Mouse (Mus musculus) macrophage (primary cell): ENCODE measurements around the gene Exosc9. TPM values are rescaled to one million over a fixed set of nuclear protein-coding genes. Genes with fewer than 3 reads are reported as not detected.

Experiments used
- H3K27ac ChIP-seq: fragments of 350-480 bp; formaldehyde crosslinking; 2 replicates; pipeline ENCODE4 v1.9.0; 2021
- H3K36me3 ChIP-seq: fragments of 350-480 bp; formaldehyde crosslinking; 2 replicates; pipeline ENCODE4 v1.9.0; 2021; ENCODE audit errors: inconsistent target
- H3K4me3 ChIP-seq: fragments of 350-480 bp; formaldehyde crosslinking; 2 replicates; pipeline ENCODE4 v1.9.0; 2021; ENCODE audit errors: inconsistent target
- H3K79me2 ChIP-seq: fragments of 350-480 bp; formaldehyde crosslinking; 2 replicates; pipeline ENCODE4 v1.9.0; 2021; ENCODE audit errors: inconsistent target
- WGBS: methylation state at CpG from one replicate; pipeline ENCODE4 v1.1.7; 2026; ENCODE audit warnings: inconsistent platforms; ENCODE audit not compliant: missing documents; 5-methylcytosine and 5-hydroxymethylcytosine counted together
- polyA plus RNA-seq: library from polyadenylated mRNA; stranded (reverse); fragments of 250-400 nt; gene quantifications from 3 replicates; pipeline ENCODE4 v1.2.4, GENCODE M21; 2018; ENCODE audit warnings: inconsistent platforms

Exosc9 gene
- polyA plus RNA-seq, 1 experiment from 2014 or later: 72.0 TPM

DNA sequence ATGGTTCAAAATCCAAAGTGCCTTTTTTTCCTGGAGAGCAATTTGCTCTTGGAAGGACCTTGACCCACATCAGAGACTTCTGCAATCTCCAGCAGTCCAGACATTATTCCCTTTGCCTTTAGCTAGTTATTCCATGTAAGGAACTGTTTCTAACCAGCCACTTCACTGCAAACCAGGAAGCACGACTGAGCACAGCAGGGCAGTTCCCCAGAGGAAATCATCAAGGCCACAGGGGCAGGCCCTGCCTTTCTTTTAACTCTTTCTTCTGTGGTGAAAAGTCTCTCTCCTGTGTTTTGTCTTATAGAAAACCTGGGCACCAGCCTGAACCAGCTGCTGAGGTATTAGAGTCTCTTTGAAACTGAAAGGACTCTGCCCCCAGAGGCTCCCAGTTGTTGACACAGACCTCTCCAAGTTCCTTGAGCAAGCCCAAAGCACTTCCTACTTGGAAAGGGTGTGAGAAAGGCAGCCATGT, 19.2 kb upstream of the Exosc9 start:
- WGBS: 12% methylated on average over 1 of the region's 1 CpGs
- H3K27ac ChIP-seq: no peak overlapping the region
- H3K36me3 ChIP-seq: no peaks in the 10 kb centered on the region
- no peak overlapping the region for H3K4me3 ChIP-seq
- no peaks in the 10 kb centered on the region for H3K79me2 ChIP-seq

DNA sequence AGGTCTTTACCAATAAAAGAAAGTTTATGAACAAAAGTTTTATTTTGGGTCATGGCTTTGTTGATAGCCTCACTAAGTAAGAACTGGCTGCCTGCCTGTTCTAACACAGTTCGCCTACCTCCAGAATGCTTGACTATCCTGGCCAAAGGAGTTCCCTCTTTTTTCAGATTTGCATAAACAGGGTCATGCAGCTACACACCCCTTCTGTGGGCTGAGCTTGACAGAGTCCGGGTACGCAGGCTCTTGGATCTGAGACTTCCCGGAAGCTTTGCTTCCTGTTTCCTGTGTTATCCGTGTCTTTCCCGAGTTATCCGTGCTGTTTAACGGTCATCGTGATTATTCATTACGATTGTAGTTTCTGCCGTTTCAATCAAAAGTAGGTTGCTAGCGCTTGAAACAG, 16.4 kb upstream of the Exosc9 start:
- WGBS: 75% methylated on average over 12 of the region's 12 CpGs
- Histone ChIP-seq H3K27ac (no peak overlapping the region), H3K79me2 (no peaks in the 10 kb centered on the region), H3K4me3 (no peak overlapping the region), H3K36me3 (no peaks in the 10 kb centered on the region)

DNA sequence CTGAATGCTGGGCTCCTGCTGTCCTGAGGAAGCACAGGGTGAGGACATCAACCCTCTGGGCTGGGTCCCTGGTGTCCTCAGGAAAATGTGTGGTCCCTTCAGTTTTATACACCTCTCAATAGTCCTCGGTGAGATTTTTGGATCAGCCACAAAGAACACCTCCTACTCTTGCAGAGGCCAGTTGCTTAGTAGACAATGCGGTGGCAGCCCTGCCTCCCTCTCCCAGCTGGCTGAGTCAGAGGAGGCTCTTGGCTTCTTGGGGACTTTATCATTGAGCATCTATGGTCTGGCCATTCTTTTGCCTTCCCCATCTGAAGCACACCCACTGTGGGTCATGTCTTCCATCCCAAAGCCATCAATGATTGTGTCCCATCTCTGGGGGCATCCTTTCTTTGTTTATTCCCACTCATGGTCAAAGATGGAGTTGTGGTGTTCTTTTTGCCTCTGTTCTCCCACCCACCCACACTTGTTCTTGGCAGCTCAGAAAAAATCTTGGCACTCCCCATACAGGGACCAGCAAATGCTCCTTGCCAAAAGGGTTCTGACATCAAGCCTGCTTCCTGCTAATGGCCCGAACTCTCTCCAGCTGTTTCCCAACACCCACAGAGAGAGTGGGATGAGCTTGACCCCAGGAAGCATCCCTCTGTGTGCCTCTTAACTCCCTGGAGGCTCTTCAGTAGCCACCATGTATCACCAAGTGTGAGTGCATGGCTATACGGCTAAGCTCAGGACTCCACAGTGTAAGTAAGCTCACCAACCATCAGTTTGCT, 14.5 kb upstream of the Exosc9 start:
- H3K36me3 ChIP-seq: no peaks in the 10 kb centered on the region
- H3K4me3 ChIP-seq: no peak overlapping the region
- H3K79me2 ChIP-seq: no peaks in the 10 kb centered on the region
- no peak overlapping the region for H3K27ac ChIP-seq
- 93% methylated on average over 4 of the region's 4 CpGs for WGBS

DNA sequence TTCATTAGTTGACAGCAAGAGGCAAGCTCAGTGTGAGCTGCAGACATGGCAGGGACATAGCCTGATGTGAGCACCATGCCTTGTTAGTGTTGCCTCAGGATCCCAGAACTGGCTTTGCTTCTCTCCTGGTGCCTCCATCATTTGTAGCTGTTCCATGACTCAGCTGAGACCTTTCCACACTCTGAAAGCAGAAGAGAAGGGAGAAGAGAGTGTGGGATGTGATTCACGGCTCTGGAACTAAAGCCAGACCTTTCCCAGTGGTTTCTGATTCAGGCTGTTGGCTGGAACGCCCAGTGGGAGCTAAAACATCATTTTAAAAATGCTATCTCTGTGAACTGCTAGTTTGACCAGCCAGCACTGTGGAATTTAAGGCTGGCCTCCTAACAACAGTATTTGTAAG, 11.7 kb upstream of the Exosc9 start:
- Histone ChIP-seq H3K4me3 (no peak overlapping the region), H3K79me2 (no peaks in the 10 kb centered on the region), H3K36me3 (no peaks in the 10 kb centered on the region), H3K27ac (no peak overlapping the region)
- WGBS: 90% methylated on average over 2 of the region's 2 CpGs

DNA sequence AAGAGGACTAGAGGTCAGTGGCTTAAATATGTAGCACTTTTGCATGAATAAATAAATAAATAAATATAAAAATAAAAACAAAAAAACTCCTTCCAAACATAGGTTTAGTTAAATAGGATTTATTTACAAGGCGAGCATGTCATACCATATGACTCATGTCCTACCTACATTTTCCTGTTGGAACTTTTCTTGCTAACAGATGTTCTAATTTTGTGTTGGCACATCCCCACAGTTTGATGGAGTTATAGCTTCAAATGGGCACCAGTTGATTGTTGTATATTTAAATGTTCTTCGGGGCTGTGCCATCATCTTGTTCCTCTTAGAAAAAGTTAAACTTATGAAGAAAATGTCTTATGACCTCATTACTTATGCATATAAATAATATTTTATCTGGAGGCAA, 11.0 kb upstream of the Exosc9 start:
- Histone ChIP-seq H3K79me2 (no peaks in the 10 kb centered on the region), H3K4me3 (no peak overlapping the region), H3K36me3 (no peaks in the 10 kb centered on the region), H3K27ac (no peak overlapping the region)
- 96% methylated on average over 2 of the region's 2 CpGs for whole genome bisulfite sequencing

DNA sequence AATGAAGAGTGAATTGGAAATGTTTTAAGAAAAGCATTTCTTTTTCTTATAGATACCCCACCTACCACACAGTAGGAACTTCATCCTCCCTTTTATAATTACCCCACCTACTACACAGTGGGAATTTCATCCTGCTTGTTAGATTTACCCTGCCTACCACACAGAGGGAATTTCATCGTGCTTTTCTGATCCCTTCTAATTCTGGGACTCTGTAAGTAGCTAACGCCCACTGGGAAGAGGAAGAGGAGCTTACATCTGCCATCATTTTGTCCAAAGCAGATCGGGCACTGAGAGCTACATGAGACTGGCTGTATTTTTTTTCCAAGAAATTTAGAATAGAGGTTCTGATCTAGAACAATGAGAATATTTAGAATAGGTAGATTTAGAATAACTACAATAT, 7.4 kb upstream of the Exosc9 start:
- Histone ChIP-seq H3K36me3 (no peaks in the 10 kb centered on the region), H3K79me2 (no peaks in the 10 kb centered on the region), H3K4me3 (no peak overlapping the region), H3K27ac (no peak overlapping the region)
- WGBS: 90% methylated on average over 3 of the region's 3 CpGs

DNA sequence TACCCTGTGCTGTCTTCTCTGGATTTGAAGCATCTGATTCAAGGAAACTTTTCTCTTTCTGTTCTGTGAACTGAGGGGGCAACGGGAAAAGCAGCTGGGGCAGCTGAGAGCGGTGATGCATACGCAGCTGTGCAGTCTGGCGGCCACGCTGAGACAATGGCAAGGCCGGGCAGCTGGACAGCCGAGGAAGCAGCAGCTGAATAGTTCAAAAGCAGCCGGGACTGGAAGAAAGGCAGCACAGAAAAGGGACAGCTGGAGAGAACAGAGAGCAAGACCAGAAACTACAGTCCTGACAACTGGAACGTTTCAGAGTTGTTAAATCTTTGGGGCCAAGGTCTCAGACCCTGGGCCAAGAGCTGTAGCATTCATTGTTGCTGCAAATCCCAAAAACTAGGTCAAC, 1.1 kb upstream of the Exosc9 start:
- H3K79me2 ChIP-seq: peaks cover 14% of the 10 kb centered on the region
- H3K4me3 ChIP-seq: no peak overlapping the region
- peaks cover 22% of the 10 kb centered on the region for H3K36me3 ChIP-seq
- 59% methylated on average over 9 of the region's 9 CpGs for WGBS
- H3K27ac ChIP-seq: no peak overlapping the region

DNA sequence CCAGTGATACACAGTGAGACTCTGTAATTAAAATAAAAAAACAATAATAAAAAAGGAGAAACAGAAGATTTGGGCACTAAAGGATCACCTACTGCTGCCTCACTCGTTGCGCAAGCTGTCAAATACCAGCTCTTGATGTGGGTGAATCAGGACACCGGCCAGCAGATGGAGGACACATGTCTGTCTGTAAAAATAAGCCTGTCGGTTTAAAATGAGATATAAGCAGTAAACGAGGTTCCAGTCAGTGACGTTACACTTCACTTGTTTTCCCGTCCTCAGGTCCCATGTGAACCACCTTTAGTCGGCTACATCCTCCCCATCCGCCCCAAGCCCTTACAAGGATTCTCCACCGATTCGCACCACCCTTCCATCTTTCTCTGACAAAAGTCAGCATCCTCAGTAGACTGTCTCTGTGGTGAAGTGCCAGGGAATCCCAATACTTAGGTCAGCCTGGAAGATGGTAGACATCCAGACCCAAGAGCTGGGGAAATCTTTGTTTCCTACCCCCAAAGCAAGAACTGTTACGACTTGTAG, 488 bp upstream of the Exosc9 start:
- whole genome bisulfite sequencing: 10% methylated on average over 12 of the region's 12 CpGs
- Histone ChIP-seq H3K4me3 (peak overlapping the region; percentile 95), H3K36me3 (peaks cover 28% of the 10 kb centered on the region), H3K27ac (no peak overlapping the region), H3K79me2 (peaks cover 14% of the 10 kb centered on the region)

DNA sequence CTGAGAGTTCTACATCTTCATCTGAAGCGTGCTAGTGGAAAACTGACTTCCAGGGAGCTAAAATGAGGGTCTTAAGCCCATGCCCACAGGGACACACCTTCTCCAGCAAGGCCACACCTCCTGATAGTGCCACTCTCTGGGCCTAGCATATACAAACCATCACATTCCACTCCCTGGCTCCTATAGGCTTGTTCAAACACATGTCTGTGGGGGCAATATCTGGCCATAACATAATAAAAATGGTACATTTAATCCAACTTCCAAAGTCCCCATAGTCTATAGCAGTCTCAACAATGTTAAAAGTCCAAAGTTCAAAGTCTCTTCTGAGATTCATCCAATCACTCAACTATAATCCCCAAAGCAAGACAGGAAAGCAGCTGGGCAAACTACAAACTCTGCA, 5.2 kb downstream of the Exosc9 start:
- Histone ChIP-seq H3K27ac (no peak overlapping the region), H3K4me3 (no peak overlapping the region), H3K36me3 (peaks cover 76% of the 10 kb centered on the region), H3K79me2 (peaks cover 9% of the 10 kb centered on the region)
- WGBS: 100% methylated on average over 1 of the region's 1 CpGs

DNA sequence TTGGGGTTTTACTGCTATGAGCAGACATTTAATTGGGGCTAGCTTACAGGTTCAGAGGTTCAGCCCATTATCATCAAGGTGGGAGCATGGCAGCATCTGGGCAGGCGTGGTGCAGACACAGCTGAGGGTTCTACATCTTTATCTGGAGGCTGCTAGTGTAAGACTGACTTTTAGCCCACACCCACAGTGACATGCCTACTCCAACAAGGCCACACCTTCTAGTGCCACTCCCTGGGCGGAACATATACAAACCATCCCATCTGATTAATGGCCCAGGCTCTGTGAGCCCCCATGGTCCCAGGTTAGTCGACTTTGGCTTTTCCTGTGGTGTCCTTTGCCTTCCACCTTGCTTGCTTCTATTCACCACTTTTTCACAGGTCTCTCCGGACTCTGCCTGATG, 7.2 kb downstream of the Exosc9 start:
- Histone ChIP-seq H3K79me2 (no peaks in the 10 kb centered on the region), H3K4me3 (no peak overlapping the region), H3K36me3 (peaks cover 91% of the 10 kb centered on the region), H3K27ac (no peak overlapping the region)
- 82% methylated on average over 4 of the region's 4 CpGs for WGBS

DNA sequence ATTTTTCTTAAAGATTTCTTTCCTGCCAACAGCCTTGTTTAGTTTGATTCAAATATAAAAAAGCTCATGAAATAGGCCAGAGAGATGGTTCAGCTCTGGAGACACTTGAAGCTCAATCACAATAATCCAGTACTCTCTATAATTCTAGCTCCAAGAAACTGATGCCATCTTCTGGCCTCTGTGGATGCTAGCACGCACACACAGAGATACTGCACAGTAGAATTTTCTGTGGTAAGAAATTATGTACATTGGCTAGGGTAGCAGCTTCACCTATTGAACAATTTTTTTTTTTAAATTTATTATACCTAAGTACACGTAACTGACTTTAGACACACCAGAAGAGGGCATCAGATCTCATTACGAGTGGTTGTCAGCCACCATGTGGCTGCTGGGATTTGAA, 11.3 kb downstream of the Exosc9 start:
- WGBS: 100% methylated on average over 3 of the region's 3 CpGs
- Histone ChIP-seq H3K36me3 (peaks cover 69% of the 10 kb centered on the region), H3K4me3 (no peak overlapping the region), H3K79me2 (peaks cover 16% of the 10 kb centered on the region), H3K27ac (no peak overlapping the region)

DNA sequence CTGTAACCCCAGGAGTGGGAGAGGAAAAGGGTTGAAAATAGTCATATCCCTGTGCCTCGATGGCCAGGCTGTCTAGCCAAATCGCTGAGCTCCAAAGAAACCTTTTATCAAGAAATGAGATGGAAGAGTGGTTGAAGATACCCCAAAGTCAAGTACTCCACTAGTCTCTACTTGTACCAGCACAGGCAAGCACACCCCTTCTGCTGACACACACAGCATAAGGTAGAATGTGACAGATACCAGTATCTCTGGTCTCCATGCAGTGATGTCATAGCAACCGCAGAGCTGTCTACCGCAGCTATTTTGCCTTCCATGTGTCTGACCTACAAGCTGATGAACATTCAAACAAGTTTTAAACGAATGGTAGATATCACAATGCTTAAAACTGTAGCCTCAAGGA, 17.4 kb downstream of the Exosc9 start:
- H3K79me2 ChIP-seq: peaks cover 46% of the 10 kb centered on the region
- peak overlapping the region; percentile 81; the same call in 1 of the 2 replicates for H3K4me3 ChIP-seq
- H3K36me3 ChIP-seq: peaks cover 17% of the 10 kb centered on the region
- 91% methylated on average over 5 of the region's 5 CpGs for WGBS
- H3K27ac ChIP-seq: no peak overlapping the region

DNA sequence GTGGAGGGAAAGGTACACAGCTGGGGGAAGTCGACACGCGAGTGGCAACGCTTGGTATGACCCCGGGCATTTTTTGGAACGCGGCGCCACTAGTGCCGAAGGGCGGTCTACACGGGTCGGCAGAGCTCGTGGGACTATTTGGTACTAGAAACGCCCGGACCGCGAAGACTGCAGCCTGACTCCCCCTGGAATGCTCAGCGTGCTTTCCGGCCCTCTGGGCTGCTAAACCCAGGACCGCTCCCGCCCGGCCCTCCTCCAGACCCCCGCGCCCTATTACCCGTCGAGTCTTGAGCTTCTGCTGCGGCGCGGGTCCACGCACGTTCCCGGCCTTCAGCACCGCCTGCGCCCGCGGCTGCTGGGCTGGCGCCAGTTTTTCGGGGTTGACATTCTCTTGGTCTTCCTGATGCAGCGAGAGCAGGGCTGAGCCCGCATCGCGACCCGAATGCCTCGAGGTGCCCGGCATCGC, 19.0 kb downstream of the Exosc9 start:
- peak overlapping the region; percentile 65 for H3K27ac ChIP-seq
- 0% methylated on average over 46 of the region's 46 CpGs for WGBS
- peak overlapping the region; percentile 81 for H3K4me3 ChIP-seq
- peaks cover 46% of the 10 kb centered on the region for H3K79me2 ChIP-seq
- peaks cover 6% of the 10 kb centered on the region; the same call in 1 of the 2 replicates for H3K36me3 ChIP-seq

DNA sequence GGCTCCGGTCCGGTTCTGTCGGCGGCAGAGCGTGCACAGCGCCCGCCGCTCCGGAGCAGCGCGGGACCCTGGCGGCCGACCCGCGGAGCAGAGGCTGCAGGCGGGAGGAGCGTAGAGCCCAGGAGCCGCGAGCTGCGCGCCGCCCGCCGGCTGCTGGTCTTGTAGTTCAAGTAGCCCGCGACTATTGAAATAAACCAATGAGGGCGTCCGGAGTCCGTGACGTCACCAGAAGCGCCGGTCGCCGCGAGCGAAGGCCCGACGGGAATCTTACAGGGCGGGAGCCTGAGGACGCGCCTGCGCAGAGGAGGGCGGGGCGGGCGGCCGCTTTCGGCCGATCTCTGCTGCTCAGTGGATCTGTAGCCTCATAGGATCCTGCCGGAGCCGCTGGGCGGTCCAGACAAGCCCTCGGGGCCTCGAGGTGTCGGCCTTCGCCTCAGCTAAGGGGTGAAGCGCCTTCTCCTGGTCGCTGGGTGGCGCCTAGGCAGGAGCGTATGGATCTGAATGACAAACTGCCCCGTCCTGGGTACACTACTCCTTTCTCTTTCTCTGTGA, 19.5 kb downstream of the Exosc9 start, which contains the start of gene Ccna2:
Gene Ccna2, minus strand, starts transcription at position 324 of the 552 bp plus-strand sequence.
- H3K36me3 ChIP-seq: peaks cover under 1% of the 10 kb centered on the region; the same call in 1 of the 2 replicates
- peaks cover 46% of the 10 kb centered on the region for H3K79me2 ChIP-seq
- H3K27ac ChIP-seq: peak within 1 kb of the TSS; percentile 65
- under 1% methylated on average over 60 of the region's 60 CpGs for WGBS
- peak within 1 kb of the TSS; percentile 81 for H3K4me3 ChIP-seq

DNA sequence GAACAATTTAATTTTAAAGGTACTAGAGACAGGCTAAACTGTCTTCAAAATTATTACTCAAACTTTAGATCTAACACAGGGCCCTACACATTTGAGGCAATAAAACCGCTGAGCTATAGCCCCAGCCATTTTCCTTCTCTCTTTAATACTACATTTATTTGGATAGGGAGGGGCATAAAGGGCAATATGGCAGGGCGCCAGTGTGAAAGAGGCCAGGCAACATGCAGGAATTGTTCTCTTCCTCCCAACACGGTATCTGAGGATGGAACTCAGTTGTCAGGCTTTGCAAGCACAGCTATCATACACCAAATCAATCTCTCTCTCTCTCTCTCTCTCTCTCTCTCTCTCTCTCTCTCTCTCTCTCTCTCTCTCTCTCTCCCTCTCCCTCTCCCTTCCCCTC, 46.4 kb downstream of the Exosc9 start:
- no peaks in the 10 kb centered on the region for H3K36me3 ChIP-seq
- 84% methylated on average over 3 of the region's 3 CpGs for WGBS
- no peaks in the 10 kb centered on the region for H3K79me2 ChIP-seq
- no peak overlapping the region for H3K4me3 ChIP-seq
- no peak overlapping the region for H3K27ac ChIP-seq
